Mouse (Mus musculus) limb, embryonic 11.5 days (tissue): ENCODE data around the gene Mbtps1. TPM values are rescaled to one million over a fixed set of nuclear protein-coding genes. Genes with fewer than 3 reads are reported as not detected.

ENCODE experiments used
- polyA plus RNA-seq: library from polyadenylated mRNA; unstranded; fragments of >200 nt; fragmentation: Nextera tagmentation; extraction: Ambion mirVana; gene quantifications from 2 replicates; pipeline ENCODE4 v1.2.1, GENCODE M21; 2014

Mbtps1 gene
- polyA plus RNA-seq, 1 experiment from 2014 or later = 116 TPM

Other genes with a start within 250 kb of the Mbtps1 start
- 258 and 272 TPM in 2 replicates for gene Hsbp1, start 214.2 kb downstream of the Mbtps1 start, polyA plus RNA-seq
- gene Mlycd, start 163.9 kb downstream of the Mbtps1 start, polyA plus RNA-seq = 6.9 and 8.3 TPM in 2 replicates
- gene Osgin1, start 124.6 kb downstream of the Mbtps1 start, polyA plus RNA-seq = 0.20 and 0.37 TPM in 2 replicates
- gene Necab2, start 112.0 kb downstream of the Mbtps1 start, polyA plus RNA-seq = 2.8 and 3.2 TPM in 2 replicates
- not detected in 2 replicates for gene Slc38a8, start 57.0 kb downstream of the Mbtps1 start, polyA plus RNA-seq
- 30.1 and 33.9 TPM in 2 replicates for gene Hsdl1, start 16.4 kb upstream of the Mbtps1 start, polyA plus RNA-seq
- gene Dnaaf1, start 16.5 kb upstream of the Mbtps1 start, polyA plus RNA-seq = 0.09 TPM in 1 of 2 replicates, not detected in the other
- 11.4 and 12.8 TPM in 2 replicates for gene Taf1c, start 46.5 kb upstream of the Mbtps1 start, polyA plus RNA-seq
- gene Adad2, start 54.0 kb upstream of the Mbtps1 start, polyA plus RNA-seq = 0.09 and 0.18 TPM in 2 replicates
- not detected in 2 replicates for gene Kcng4, start 76.9 kb upstream of the Mbtps1 start, polyA plus RNA-seq
- not detected in 2 replicates for gene Wfdc1, start 107.6 kb upstream of the Mbtps1 start, polyA plus RNA-seq
- 0.71 and 2.0 TPM in 2 replicates for gene Atp2c2, start 141.3 kb upstream of the Mbtps1 start, polyA plus RNA-seq
- gene Tldc1, start 219.7 kb upstream of the Mbtps1 start, polyA plus RNA-seq = 7.0 and 10.3 TPM in 2 replicates